Mouse (Mus musculus): Measurements from ENCODE around the gene Chkb. TPM values are rescaled to one million over a fixed set of nuclear protein-coding genes. Genes with fewer than 3 reads are reported as not detected.

Gene Chkb
- polyA plus RNA-seq, 1 experiment from 2014 or later, result 25.8 TPM

DNA sequence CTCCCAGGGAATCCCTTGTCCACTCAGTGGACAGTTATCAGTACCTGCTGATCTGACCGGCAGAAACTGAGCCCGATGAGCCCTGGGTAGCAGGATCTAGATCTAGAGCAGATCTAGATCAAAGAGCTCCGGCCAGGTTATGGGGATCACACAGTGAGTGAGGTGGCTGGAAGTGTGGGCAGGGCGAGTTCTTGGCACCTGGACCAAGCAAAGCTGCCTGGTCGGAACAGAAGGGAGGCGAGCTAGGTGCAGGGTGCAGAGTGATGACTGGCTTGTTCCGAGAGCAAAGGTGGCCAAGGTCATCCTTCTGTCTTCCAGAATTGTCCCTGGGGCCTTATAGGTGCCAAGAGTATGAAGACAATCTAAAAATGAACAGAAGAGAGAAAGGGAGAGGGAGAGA lies 30.1 kb upstream of the Chkb start:
- H3K4me1 ChIP-seq (ENCODE audit: control insufficient read depth, low read depth, low read length), result no peaks in the 10 kb centered on the region
- no peak overlapping the region for H3K27ac ChIP-seq (ENCODE audit: low read length)
- H3K9me3 ChIP-seq (replicated peaks; ENCODE audit: control insufficient read depth, low read length), result no peaks in the 10 kb centered on the region
- WGBS (ENCODE audit: insufficient replicate concordance), result 53% methylated on average over 7 of the region's 7 CpGs
- no peak overlapping the region for H3K9ac ChIP-seq (ENCODE audit: low read depth, low read length)
- H3K27me3 ChIP-seq (ENCODE audit: control insufficient read depth, insufficient read depth, low read depth, low read length), result peaks cover 11% of the 10 kb centered on the region
- H3K4me2 ChIP-seq (ENCODE audit: low read depth, low read length), result no peak overlapping the region
- H3K4me3 ChIP-seq (ENCODE audit: low read depth, low read length), result no peak overlapping the region
- no peak for ATAC-seq (ENCODE audit: low read depth)
- no peaks in the 10 kb centered on the region for H3K36me3 ChIP-seq (ENCODE audit: control insufficient read depth, insufficient read depth)

DNA sequence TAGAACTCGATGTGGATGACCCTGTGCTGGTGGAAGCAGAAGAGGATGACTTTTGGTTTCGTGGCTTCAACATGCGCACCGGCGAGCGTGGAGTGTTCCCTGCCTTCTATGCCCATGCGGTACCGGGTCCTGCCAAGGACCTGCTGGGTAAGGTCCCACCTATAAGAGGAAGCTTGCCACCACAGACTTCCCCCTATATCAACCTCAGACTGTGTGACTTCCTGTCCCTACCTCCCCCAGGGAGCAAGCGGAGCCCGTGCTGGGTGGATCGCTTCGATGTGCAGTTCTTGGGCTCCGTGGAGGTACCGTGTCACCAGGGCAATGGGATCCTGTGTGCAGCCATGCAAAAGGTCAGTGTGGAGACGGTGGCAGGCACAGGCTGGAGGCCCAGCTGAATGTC lies 29.2 kb upstream of the Chkb start:
- no peaks in the 10 kb centered on the region for H3K36me3 ChIP-seq (ENCODE audit: control insufficient read depth, insufficient read depth)
- no peak for ATAC-seq (ENCODE audit: low read depth)
- H3K27ac ChIP-seq (ENCODE audit: low read length), result no peak overlapping the region
- no peaks in the 10 kb centered on the region for H3K9me3 ChIP-seq (replicated peaks; ENCODE audit: control insufficient read depth, low read length)
- 25% methylated on average over 15 of the region's 15 CpGs for WGBS (ENCODE audit: insufficient replicate concordance)
- H3K4me1 ChIP-seq (ENCODE audit: control insufficient read depth, low read depth, low read length), result peaks cover 3% of the 10 kb centered on the region
- H3K4me2 ChIP-seq (ENCODE audit: low read depth, low read length), result no peak overlapping the region
- H3K9ac ChIP-seq (ENCODE audit: low read depth, low read length), result no peak overlapping the region
- H3K27me3 ChIP-seq (ENCODE audit: control insufficient read depth, insufficient read depth, low read depth, low read length), result peaks cover 20% of the 10 kb centered on the region
- H3K4me3 ChIP-seq (ENCODE audit: low read depth, low read length), result no peak overlapping the region

DNA sequence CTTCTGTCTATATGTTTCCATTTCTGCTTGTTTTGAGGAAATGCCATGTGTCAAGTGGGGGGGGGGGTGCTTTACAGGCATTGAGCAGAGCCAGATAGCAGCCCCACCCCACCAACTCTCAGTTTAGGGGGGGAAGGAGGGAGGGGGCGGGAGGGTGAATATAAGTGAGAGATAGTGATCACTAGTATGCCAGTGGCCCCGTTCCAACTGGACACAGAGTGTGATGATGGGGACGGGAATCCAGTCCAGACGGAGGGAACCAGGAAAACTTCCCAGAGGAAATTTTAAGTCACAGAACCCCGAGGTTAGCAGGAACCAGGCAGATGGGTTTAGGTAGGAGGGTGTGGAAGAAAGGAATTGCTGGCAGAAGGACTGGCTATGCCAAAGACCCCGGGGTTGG lies 25.9 kb upstream of the Chkb start:
- Histone ChIP-seq H3K36me3 (ENCODE audit: control insufficient read depth, insufficient read depth) (no peaks in the 10 kb centered on the region), H3K27me3 (ENCODE audit: control insufficient read depth, insufficient read depth, low read depth, low read length) (peaks cover 30% of the 10 kb centered on the region), H3K27ac (ENCODE audit: low read length) (no peak overlapping the region), H3K4me3 (ENCODE audit: low read depth, low read length) (no peak overlapping the region), H3K4me2 (ENCODE audit: low read depth, low read length) (no peak overlapping the region), H3K9me3 (replicated peaks; ENCODE audit: control insufficient read depth, low read length) (no peaks in the 10 kb centered on the region), H3K4me1 (ENCODE audit: control insufficient read depth, low read depth, low read length) (peaks cover 5% of the 10 kb centered on the region), H3K9ac (ENCODE audit: low read depth, low read length) (no peak overlapping the region)
- 52% methylated on average over 6 of the region's 6 CpGs for WGBS (ENCODE audit: insufficient replicate concordance)
- ATAC-seq (ENCODE audit: low read depth), result no peak

DNA sequence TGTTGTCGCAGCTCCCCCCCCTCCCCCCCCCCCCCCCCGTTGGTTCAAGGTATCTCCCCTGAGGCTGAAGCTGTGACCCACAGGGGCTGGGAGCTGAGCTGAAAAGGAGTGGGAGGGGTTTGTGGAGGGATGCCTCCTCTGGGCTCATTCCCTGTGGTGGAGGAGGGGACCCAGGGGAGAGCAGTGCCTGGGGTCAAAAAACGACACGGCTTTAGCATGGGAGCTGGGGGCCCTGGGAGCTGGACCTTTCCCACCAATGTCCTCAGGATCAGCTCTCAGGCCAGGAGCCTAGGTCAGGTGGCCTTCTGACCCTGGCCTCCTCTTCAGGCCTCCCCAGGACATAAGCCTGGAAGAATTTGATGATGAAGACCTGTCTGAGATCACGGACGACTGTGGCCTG lies 25.1 kb upstream of the Chkb start:
- peaks cover 5% of the 10 kb centered on the region for H3K4me1 ChIP-seq (ENCODE audit: control insufficient read depth, low read depth, low read length)
- H3K4me2 ChIP-seq (ENCODE audit: low read depth, low read length), result no peak overlapping the region
- no peaks in the 10 kb centered on the region for H3K9me3 ChIP-seq (replicated peaks; ENCODE audit: control insufficient read depth, low read length)
- no peak overlapping the region for H3K4me3 ChIP-seq (ENCODE audit: low read depth, low read length)
- WGBS (ENCODE audit: insufficient replicate concordance), result 30% methylated on average over 4 of the region's 6 CpGs
- H3K27me3 ChIP-seq (ENCODE audit: control insufficient read depth, insufficient read depth, low read depth, low read length), result peaks cover 30% of the 10 kb centered on the region
- H3K36me3 ChIP-seq (ENCODE audit: control insufficient read depth, insufficient read depth), result no peaks in the 10 kb centered on the region
- no peak overlapping the region for H3K9ac ChIP-seq (ENCODE audit: low read depth, low read length)
- H3K27ac ChIP-seq (ENCODE audit: low read length), result no peak overlapping the region
- no peak for ATAC-seq (ENCODE audit: low read depth)

DNA sequence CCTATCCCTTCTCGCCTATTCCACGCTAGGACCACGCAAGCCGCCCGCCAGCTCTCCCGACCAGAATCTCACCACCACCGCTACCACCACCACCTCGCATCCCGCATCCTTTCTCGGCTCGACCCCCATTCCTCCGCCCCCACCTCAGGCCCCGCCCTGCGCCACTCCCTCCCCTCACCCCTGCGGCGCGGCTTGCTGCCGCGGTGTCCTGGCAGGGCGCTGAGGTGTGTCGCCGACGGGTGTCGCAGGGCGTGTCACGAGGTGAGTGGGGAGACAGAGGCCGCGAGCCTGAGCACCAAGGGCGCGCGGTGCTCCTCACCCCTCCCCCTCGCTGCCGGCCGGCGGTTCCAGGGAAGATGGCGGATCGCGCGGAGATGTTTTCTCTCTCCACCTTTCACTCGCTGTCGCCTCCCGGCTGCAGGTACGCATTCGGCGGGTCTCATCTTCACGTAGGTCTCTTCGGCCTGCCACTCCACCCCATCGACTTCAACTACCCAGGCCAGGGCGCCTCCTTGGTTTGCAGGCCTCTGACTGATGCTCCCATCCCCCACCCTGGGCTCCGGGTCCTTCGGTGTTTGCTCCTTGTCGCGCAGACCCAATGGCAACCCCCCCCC lies 24.3 kb upstream of the Chkb start, which contains the start of gene Mapk8ip2:
Mapk8ip2 (plus strand) TSS at position 49 of the 614 bp plus-strand sequence.
- Histone ChIP-seq H3K36me3 (ENCODE audit: control insufficient read depth, insufficient read depth) (no peaks in the 10 kb centered on the region), H3K27ac (ENCODE audit: low read length) (no peak within 1 kb of the TSS), H3K9ac (ENCODE audit: low read depth, low read length) (no peak within 1 kb of the TSS), H3K9me3 (replicated peaks; ENCODE audit: control insufficient read depth, low read length) (no peaks in the 10 kb centered on the region), H3K27me3 (ENCODE audit: control insufficient read depth, insufficient read depth, low read depth, low read length) (peaks cover 29% of the 10 kb centered on the region), H3K4me2 (ENCODE audit: low read depth, low read length) (peak within 1 kb of the TSS; percentile 56), H3K4me1 (ENCODE audit: control insufficient read depth, low read depth, low read length) (peaks cover 5% of the 10 kb centered on the region), H3K4me3 (ENCODE audit: low read depth, low read length) (peak within 1 kb of the TSS; percentile 33)
- WGBS (ENCODE audit: insufficient replicate concordance), result 1% methylated on average over 52 of the region's 53 CpGs
- no peak for ATAC-seq (ENCODE audit: low read depth)

DNA sequence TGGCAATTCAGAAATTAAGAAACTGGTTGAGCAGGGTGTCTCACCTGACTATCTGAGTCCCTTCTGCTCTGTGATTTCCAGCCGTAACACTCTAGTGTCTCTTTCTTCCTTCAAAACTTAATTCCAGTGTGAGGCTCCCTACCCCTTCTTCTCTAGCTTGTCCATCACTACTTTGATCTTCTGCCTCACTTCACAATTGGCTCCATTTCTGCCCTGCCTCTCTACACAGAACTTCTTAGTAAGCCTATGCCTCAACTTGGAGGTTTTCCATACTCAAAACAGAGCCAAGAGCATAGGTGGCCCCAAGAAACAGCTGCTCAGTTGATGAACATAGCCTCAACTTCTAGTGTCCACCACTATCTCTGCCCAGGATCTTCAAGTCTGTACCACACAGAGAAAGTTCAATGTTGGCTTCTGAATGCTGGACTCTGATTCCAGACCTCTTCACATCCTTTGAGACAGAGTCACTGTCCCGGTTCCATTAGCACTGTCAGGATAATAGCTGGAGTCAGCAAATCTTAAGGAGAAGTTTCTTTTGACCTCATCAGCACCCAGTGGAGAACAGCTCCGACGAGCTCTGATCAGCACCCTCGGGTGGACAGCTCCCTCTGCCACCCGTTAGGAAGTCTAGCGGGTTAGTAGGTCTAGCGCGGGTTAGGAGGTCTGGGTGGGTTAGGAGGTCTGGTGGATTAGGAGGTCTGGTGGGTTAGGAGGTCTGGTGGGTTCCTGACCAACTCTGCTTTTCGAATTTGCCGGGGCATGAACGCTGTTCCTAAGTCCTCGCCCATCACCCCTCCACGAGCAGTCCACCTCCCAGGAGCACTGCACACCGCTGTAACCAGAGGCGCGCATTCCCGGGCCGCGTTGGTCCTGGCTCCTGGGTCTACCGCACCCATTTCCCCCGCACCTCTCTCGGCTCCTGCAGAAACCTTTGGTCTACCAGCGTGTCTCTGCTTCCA lies 23.5 kb upstream of the Chkb start:
- Histone ChIP-seq H3K4me1 (ENCODE audit: control insufficient read depth, low read depth, low read length) (peaks cover 5% of the 10 kb centered on the region), H3K4me2 (ENCODE audit: low read depth, low read length) (no peak overlapping the region), H3K36me3 (ENCODE audit: control insufficient read depth, insufficient read depth) (no peaks in the 10 kb centered on the region), H3K9ac (ENCODE audit: low read depth, low read length) (no peak overlapping the region), H3K4me3 (ENCODE audit: low read depth, low read length) (no peak overlapping the region), H3K27me3 (ENCODE audit: control insufficient read depth, insufficient read depth, low read depth, low read length) (peaks cover 23% of the 10 kb centered on the region), H3K27ac (ENCODE audit: low read length) (no peak overlapping the region), H3K9me3 (replicated peaks; ENCODE audit: control insufficient read depth, low read length) (no peaks in the 10 kb centered on the region)
- 0 out of 2 replicates have a peak, but pooled peaks have one; percentile 16 for ATAC-seq (ENCODE audit: low read depth)
- 5% methylated on average over 24 of the region's 24 CpGs for WGBS (ENCODE audit: insufficient replicate concordance)

DNA sequence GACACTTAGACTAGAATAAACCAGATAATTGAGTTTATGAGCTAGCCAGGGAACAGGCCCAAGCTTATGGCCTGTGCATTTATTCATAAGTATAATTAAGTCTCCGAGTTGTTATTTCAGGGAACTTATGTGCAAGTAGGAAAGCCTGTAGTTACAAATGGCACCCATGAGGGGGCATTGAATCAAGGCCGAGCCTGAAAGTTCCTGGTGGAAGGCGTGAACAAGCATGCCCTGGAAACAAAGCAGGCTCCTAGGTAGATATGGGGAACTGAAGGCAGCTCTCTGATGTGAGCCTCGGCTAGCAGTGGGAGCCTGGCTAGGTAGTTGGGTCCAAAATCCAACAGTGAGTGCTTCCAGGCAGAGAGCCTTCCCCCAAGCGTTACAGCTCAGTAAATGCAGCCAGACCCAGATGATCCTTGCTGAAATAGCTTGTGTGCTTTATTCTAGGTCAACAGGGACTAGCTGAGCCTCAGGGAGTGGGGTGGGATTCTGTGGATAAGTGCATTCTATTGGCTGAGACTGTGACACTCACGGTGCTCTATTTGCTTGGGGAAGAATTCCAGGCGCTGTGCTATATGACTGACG lies 12.9 kb upstream of the Chkb start:
- H3K9ac ChIP-seq (ENCODE audit: low read depth, low read length), result no peak overlapping the region
- H3K9me3 ChIP-seq (replicated peaks; ENCODE audit: control insufficient read depth, low read length), result no peaks in the 10 kb centered on the region
- 34% methylated on average over 8 of the region's 8 CpGs for WGBS (ENCODE audit: insufficient replicate concordance)
- H3K27me3 ChIP-seq (ENCODE audit: control insufficient read depth, insufficient read depth, low read depth, low read length), result no peaks in the 10 kb centered on the region
- H3K4me2 ChIP-seq (ENCODE audit: low read depth, low read length), result no peak overlapping the region
- no peaks in the 10 kb centered on the region for H3K4me1 ChIP-seq (ENCODE audit: control insufficient read depth, low read depth, low read length)
- no peak for ATAC-seq (ENCODE audit: low read depth)
- no peak overlapping the region for H3K4me3 ChIP-seq (ENCODE audit: low read depth, low read length)
- H3K36me3 ChIP-seq (ENCODE audit: control insufficient read depth, insufficient read depth), result no peaks in the 10 kb centered on the region
- H3K27ac ChIP-seq (ENCODE audit: low read length), result no peak overlapping the region

DNA sequence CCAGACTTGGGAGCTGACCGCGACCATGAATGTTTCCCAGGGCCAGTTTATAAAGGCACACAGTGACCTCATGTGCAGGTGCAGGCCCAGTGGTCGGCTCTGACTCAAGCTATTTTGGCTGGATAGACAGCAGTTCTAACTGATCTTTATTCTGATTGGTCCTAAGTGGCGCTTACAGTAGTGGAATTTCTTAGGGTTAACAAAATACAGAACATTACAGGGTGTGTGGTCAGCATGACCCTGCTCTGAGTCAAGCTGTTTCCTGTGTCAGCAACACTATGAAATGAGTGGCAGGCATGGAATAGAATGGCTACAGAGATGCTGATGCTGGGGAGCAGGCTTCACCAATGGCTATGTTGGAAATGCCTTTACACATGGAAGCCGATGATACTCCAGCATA lies 6.2 kb upstream of the Chkb start:
- 63% methylated on average over 5 of the region's 5 CpGs for WGBS (ENCODE audit: insufficient replicate concordance)
- Histone ChIP-seq H3K4me2 (ENCODE audit: low read depth, low read length) (no peak overlapping the region), H3K4me3 (ENCODE audit: low read depth, low read length) (no peak overlapping the region), H3K9me3 (replicated peaks; ENCODE audit: control insufficient read depth, low read length) (no peaks in the 10 kb centered on the region), H3K36me3 (ENCODE audit: control insufficient read depth, insufficient read depth) (no peaks in the 10 kb centered on the region), H3K27ac (ENCODE audit: low read length) (no peak overlapping the region), H3K4me1 (ENCODE audit: control insufficient read depth, low read depth, low read length) (peaks cover 5% of the 10 kb centered on the region), H3K9ac (ENCODE audit: low read depth, low read length) (no peak overlapping the region), H3K27me3 (ENCODE audit: control insufficient read depth, insufficient read depth, low read depth, low read length) (no peaks in the 10 kb centered on the region)
- ATAC-seq (ENCODE audit: low read depth), result no peak

DNA sequence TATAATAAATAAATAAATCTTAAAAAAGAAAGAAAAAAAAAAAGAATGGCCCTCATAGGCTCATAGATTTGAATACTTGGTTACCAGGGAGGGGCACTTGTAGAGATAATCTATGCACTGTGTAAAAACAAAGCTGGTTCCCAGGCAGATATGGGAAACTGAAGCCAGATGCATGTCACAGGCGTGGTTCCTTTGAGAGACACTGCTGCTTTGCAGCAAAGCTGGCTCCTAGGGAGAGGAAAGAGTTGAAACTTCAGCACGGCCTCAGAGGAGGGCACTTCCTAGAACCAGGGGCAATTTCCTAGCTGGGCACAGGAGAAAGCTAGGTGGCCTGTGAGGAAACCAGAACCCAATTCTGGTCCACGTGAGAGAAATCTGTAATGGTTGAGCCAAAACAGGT lies 4.4 kb upstream of the Chkb start:
- no peak overlapping the region for H3K27ac ChIP-seq (ENCODE audit: low read length)
- no peak overlapping the region for H3K4me2 ChIP-seq (ENCODE audit: low read depth, low read length)
- H3K4me1 ChIP-seq (ENCODE audit: control insufficient read depth, low read depth, low read length), result peaks cover 6% of the 10 kb centered on the region
- no peaks in the 10 kb centered on the region for H3K27me3 ChIP-seq (ENCODE audit: control insufficient read depth, insufficient read depth, low read depth, low read length)
- no peaks in the 10 kb centered on the region for H3K36me3 ChIP-seq (ENCODE audit: control insufficient read depth, insufficient read depth)
- H3K4me3 ChIP-seq (ENCODE audit: low read depth, low read length), result no peak overlapping the region
- no peak overlapping the region for H3K9ac ChIP-seq (ENCODE audit: low read depth, low read length)
- 48% methylated on average over 3 of the region's 3 CpGs for WGBS (ENCODE audit: insufficient replicate concordance)
- ATAC-seq (ENCODE audit: low read depth), result no peak
- H3K9me3 ChIP-seq (replicated peaks; ENCODE audit: control insufficient read depth, low read length), result no peaks in the 10 kb centered on the region

Data from liver, embryonic 16.5 days (tissue).